ENCODE assay signal across 17 mouse cellular contexts in the genomic region with DNA sequence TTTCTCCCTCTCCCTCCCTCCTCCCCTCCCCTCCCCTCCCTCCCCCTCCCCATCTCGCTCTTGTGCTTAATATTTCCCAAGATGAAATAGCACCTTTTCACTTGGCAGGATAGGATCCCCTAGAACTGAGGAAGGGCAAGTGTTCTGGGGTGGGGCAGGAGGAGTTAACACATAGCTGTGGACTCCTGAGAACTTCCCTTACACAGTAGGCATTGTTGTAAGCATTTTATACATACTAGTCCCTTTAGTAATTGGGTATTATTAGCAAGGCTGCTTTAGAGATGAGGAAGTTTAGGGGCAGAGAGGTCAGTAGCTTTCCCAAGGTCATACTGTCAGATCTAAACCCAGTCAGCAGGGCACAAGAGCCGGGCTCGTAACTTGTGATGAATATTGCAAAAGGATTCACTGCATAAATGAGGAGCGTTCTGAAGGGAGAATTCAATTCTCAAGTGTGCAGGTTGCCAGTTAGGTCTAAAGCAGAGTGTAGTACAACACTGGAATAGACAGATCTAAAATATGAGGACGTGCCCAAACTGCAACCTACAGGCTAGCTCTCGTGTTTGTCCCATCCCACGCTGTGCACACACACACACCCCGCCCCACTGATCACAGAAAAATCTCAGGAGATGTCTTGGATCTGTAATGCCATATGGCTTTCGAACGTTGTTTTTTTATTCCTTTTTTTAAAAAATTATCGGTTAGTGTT.
"Had no signal": no experiment of that assay in that cellular context is flagged by ENCODE, and none has a peak within 500 bp of the region (broad histone marks: within the 10 kb centered on the region; RNA-seq: fewer than 3 reads in every experiment).

No protein-coding gene starts in this region.

- DNase-seq: kidney, adult 2 months; kidney, postnatal 14 days; lung, embryonic 14.5 days; lung, postnatal 10 days; lung, postnatal 4 days; right cerebral cortex, postnatal 4 days; spleen, adult 18-20 months; thymus, adult 18-20 months; thymus, postnatal 14 days had no signal

- H3K9ac ChIP-seq: intestine, embryonic 15.5 days; kidney, embryonic 15.5 days; limb, embryonic 15.5 days; liver, embryonic 12.5 days; lung, embryonic 14.5 days; midbrain, embryonic 12.5 days; neural tube, embryonic 15.5 days had no signal

- H3K9me3 ChIP-seq: intestine, embryonic 15.5 days; kidney, embryonic 15.5 days; limb, embryonic 15.5 days; liver, embryonic 12.5 days; midbrain, embryonic 12.5 days; neural tube, embryonic 15.5 days had no signal

- ATAC-seq: intestine, embryonic 15.5 days; liver, embryonic 12.5 days had no signal

- H3K4me1 ChIP-seq: intestine, embryonic 15.5 days; kidney, embryonic 15.5 days; limb, embryonic 15.5 days; liver, embryonic 12.5 days had no signal

- H3K36me3 ChIP-seq: intestine, embryonic 15.5 days; kidney, embryonic 15.5 days; limb, embryonic 15.5 days; liver, embryonic 12.5 days; midbrain, embryonic 12.5 days; neural tube, embryonic 15.5 days had no signal

- H3K4me3 ChIP-seq: intestine, embryonic 15.5 days; kidney, embryonic 15.5 days; left cerebral cortex, adult 2 months; limb, embryonic 15.5 days; liver, embryonic 12.5 days; midbrain, embryonic 12.5 days; myocyte; neural tube, embryonic 15.5 days had no signal

- H3K4me2 ChIP-seq: intestine, embryonic 15.5 days; kidney, embryonic 15.5 days; limb, embryonic 15.5 days; liver, embryonic 12.5 days; lung, embryonic 14.5 days; midbrain, embryonic 12.5 days; neural tube, embryonic 15.5 days had no signal

- H3K27me3 ChIP-seq: intestine, embryonic 15.5 days; kidney, embryonic 15.5 days; limb, embryonic 15.5 days; liver, embryonic 12.5 days; midbrain, embryonic 12.5 days; neural tube, embryonic 15.5 days had no signal

- H3K27ac ChIP-seq: intestine, embryonic 15.5 days; kidney, embryonic 15.5 days; left cerebral cortex, adult 2 months; limb, embryonic 15.5 days; liver, embryonic 12.5 days; midbrain, embryonic 12.5 days; neural tube, embryonic 15.5 days had no signal
